Mouse (Mus musculus) heart, embryonic 14.5 days (tissue): ENCODE data around the gene Lsm10. TPM values are rescaled to one million over a fixed set of nuclear protein-coding genes. Genes with fewer than 3 reads are reported as not detected.
"Not testable (repeated sequence)": the region's sequence is repeated elsewhere in the genome, so short reads cannot be mapped to it uniquely, and the experiment has no call there.

Experiments
- ATAC-seq: fragments of 200-750 bp; cut with Nextera tagmentation; 2 replicates; pipeline ENCODE4 v1.8.0; 2017; ENCODE audit warnings: low read depth, moderate TSS enrichment; ENCODE audit not compliant: insufficient number of reproducible peaks, insufficient read depth, low FRiP score
- H3K27ac ChIP-seq, 2 experiments: fragments of 200-500 bp in 1 of 2; fragments of 300-500 bp in 1 of 2; sonication (generic) in 1 of 2; replicated peaks in 1 of 2; 2 replicates each; pipeline ENCODE4 v1.5.1; 2012 to 2014; ENCODE audit warnings: low read depth in 2 of 2, low read length in 2 of 2, control low read depth in 1 of 2, mild to moderate bottlenecking in 1 of 2, mixed read lengths in 1 of 2; ENCODE audit not compliant: control insufficient read depth in 1 of 2, insufficient read depth in 1 of 2
- H3K27me3 ChIP-seq: fragments of 300-500 bp; sonication (generic); 2 replicates; pipeline ENCODE4 v1.6.1; 2014; ENCODE audit warnings: mild to moderate bottlenecking, low read length, control low read depth; ENCODE audit not compliant: control insufficient read depth, insufficient read depth
- H3K36me3 ChIP-seq: fragments of 300-500 bp; sonication (generic); 2 replicates; pipeline ENCODE4 v1.6.1; 2014; ENCODE audit warnings: mild to moderate bottlenecking, control low read depth, low read length, mixed read lengths; ENCODE audit not compliant: control insufficient read depth, insufficient read depth
- H3K4me1 ChIP-seq, 2 experiments: fragments of 200-500 bp in 1 of 2; fragments of 300-500 bp in 1 of 2; sonication (generic) in 1 of 2; 2 replicates each; pipeline ENCODE4 v1.6.1; 2012 to 2014; ENCODE audit warnings: low read length in 2 of 2, control low read depth in 1 of 2, mixed read lengths in 1 of 2; ENCODE audit not compliant: control insufficient read depth in 2 of 2, insufficient read depth in 2 of 2
- H3K4me2 ChIP-seq: fragments of 300-500 bp; sonication (generic); 2 replicates; pipeline ENCODE4 v1.6.1; 2014; ENCODE audit warnings: mild to moderate bottlenecking, low read length
- H3K4me3 ChIP-seq, 2 experiments: fragments of 200-500 bp in 1 of 2; fragments of 300-500 bp in 1 of 2; sonication (generic) in 1 of 2; 2 replicates each; pipeline ENCODE4 v1.5.1; 2012 to 2014; ENCODE audit warnings: low read length in 2 of 2, mild to moderate bottlenecking in 2 of 2, control low read depth in 1 of 2, low read depth in 1 of 2, moderate library complexity in 1 of 2; ENCODE audit not compliant: control insufficient read depth in 1 of 2, insufficient read depth in 1 of 2
- H3K9ac ChIP-seq: fragments of 300-500 bp; sonication (generic); 2 replicates; pipeline ENCODE4 v1.6.1; 2014; ENCODE audit warnings: mild to moderate bottlenecking, low read length
- H3K9me3 ChIP-seq: fragments of 300-500 bp; sonication (generic); 2 replicates; pipeline ENCODE4 v1.6.1; 2016; ENCODE audit warnings: low read length, control low read depth; ENCODE audit not compliant: control insufficient read depth
- WGBS: fragments of 180-500 bp; shearing (Covaris S2); extraction: QIAGEN DNeasy Blood & Tissue Kit; methylation state at CpG from one replicate; pipeline ENCODE4 v1.1.7; 2014; 5-methylcytosine and 5-hydroxymethylcytosine counted together
- polyA plus RNA-seq: library from polyadenylated mRNA; unstranded; fragments of >200 nt; fragmentation: Nextera tagmentation; extraction: Ambion mirVana; gene quantifications from 2 replicates; pipeline ENCODE4 v1.2.1, GENCODE M21; 2014

Gene Lsm10
- polyA plus RNA-seq, 1 experiment from 2014 or later, result 49.1 TPM

- ATAC-seq, result no peak
- Histone ChIP-seq H3K9me3 (no peaks in the 10 kb centered on the region), H3K9ac (no peak overlapping the region), H3K4me1 (peaks cover 3 to 4% of the 10 kb centered on the region in 2 experiments; a peak in 2 of 4 replicates), H3K27ac (no peak overlapping the region), H3K4me2 (no peak overlapping the region), H3K36me3 (no peaks in the 10 kb centered on the region), H3K27me3 (no peaks in the 10 kb centered on the region), H3K4me3 (no peak overlapping the region)
- WGBS, result 68% methylated on average over 8 of the region's 8 CpGs
These were observed 12.0 kb upstream of the Lsm10 start for GRCm38 (mm10) chr4:126084382-126084781.

GRCm38 (mm10) chr4:126085996-126086576 is 10.3 kb upstream of the Lsm10 start:
- Histone ChIP-seq H3K4me2 (no peak overlapping the region), H3K9me3 (no peaks in the 10 kb centered on the region), H3K27me3 (no peaks in the 10 kb centered on the region), H3K4me1 (peaks cover 3 to 4% of the 10 kb centered on the region in 2 experiments; a peak in 2 of 4 replicates), H3K27ac (no peak overlapping the region), H3K36me3 (no peaks in the 10 kb centered on the region), H3K9ac (no peak overlapping the region), H3K4me3 (no peak overlapping the region)
- ATAC-seq, result peak; percentile 70; the same call in 1 of the 2 replicates
- 31% methylated on average over 7 of the region's 7 CpGs for WGBS

GRCm38 (mm10) chr4:126090101-126090847 is 6.1 kb upstream of the Lsm10 start:
- ATAC-seq, result no peak
- Histone ChIP-seq H3K4me2 (no peak overlapping the region), H3K27ac (no peak overlapping the region), H3K27me3 (no peaks in the 10 kb centered on the region), H3K4me3 (no peak overlapping the region), H3K9me3 (no peaks in the 10 kb centered on the region), H3K9ac (no peak overlapping the region), H3K36me3 (no peaks in the 10 kb centered on the region), H3K4me1 (peaks cover 3 to 4% of the 10 kb centered on the region in 2 experiments; a peak in 2 of 4 replicates)
- WGBS, result 64% methylated on average over 7 of the region's 7 CpGs

- WGBS, result 70% methylated on average over 4 of the region's 4 CpGs
- no peak overlapping the region for H3K27ac ChIP-seq
These were observed 5.6 kb upstream of the Lsm10 start for GRCm38 (mm10) chr4:126090848-126091124.

GRCm38 (mm10) chr4:126091873-126092272 is 4.5 kb upstream of the Lsm10 start:
- no peak overlapping the region for H3K4me3 ChIP-seq
- no peak overlapping the region for H3K9ac ChIP-seq
- no peak overlapping the region for H3K4me2 ChIP-seq
- H3K9me3 ChIP-seq, result no peaks in the 10 kb centered on the region
- no peaks in the 10 kb centered on the region for H3K36me3 ChIP-seq
- no peak for ATAC-seq
- peaks cover 1 to 4% of the 10 kb centered on the region in 2 experiments; a peak in 2 of 4 replicates for H3K4me1 ChIP-seq
- no peaks in the 10 kb centered on the region for H3K27me3 ChIP-seq
- no peak overlapping the region for H3K27ac ChIP-seq
- WGBS, result 79% methylated on average over 8 of the region's 8 CpGs

More at GRCm38 (mm10) chr4:126090848-126091124, 5.6 kb upstream of the Lsm10 start:
- Histone ChIP-seq H3K9me3 (no peaks in the 10 kb centered on the region), H3K4me3 (no peak overlapping the region), H3K27me3 (no peaks in the 10 kb centered on the region), H3K4me2 (no peak overlapping the region), H3K4me1 (peaks cover 3 to 4% of the 10 kb centered on the region in 2 experiments; a peak in 2 of 4 replicates), H3K36me3 (no peaks in the 10 kb centered on the region), H3K9ac (no peak overlapping the region)
- no peak for ATAC-seq

GRCm38 (mm10) chr4:126095622-126096430 is 597 bp upstream of the Lsm10 start:
- H3K9me3 ChIP-seq, ATAC-seq, H3K27ac ChIP-seq, H3K9ac ChIP-seq, H3K27me3 ChIP-seq: not testable (repeated sequence)
- H3K4me2 ChIP-seq, result peak overlapping the region; percentile 79
- H3K4me3 ChIP-seq, result peak overlapping the region in 1 of 2 experiments; percentile 71; a peak in 1 of 4 replicates
- WGBS, result 52% methylated on average over 14 of the region's 14 CpGs
- peaks cover 11 to 27% of the 10 kb centered on the region in 2 experiments for H3K4me1 ChIP-seq
- H3K36me3 ChIP-seq, result peaks cover 15% of the 10 kb centered on the region

- Histone ChIP-seq H3K27me3 (no peaks in the 10 kb centered on the region), H3K27ac (no peak overlapping the region), H3K4me1 (peaks cover 19 to 33% of the 10 kb centered on the region in 2 experiments), H3K4me2 (no peak overlapping the region), H3K9me3 (no peaks in the 10 kb centered on the region), H3K36me3 (peaks cover 18% of the 10 kb centered on the region), H3K9ac (no peak overlapping the region), H3K4me3 (no peak overlapping the region)
- no peak for ATAC-seq
- 93% methylated on average over 20 of the region's 20 CpGs for WGBS
These were observed 1.4 kb downstream of the Lsm10 start for GRCm38 (mm10) chr4:126097711-126098253.
